Mouse (Mus musculus) urinary bladder, postnatal 25 days (tissue): Measurements from ENCODE around the gene Tom1l1.

Source experiments
- DNase-seq: peaks from one replicate; pipeline ENCODE4 v3.0.0; 2022; ENCODE audit warnings: low spot score

Gene Tom1l1

GRCm38 (mm10) chr11:90614743-90615142 is 73.4 kb downstream of the Tom1l1 start:
- DNase-seq = no peak

GRCm38 (mm10) chr11:90612118-90612517 is 76.0 kb downstream of the Tom1l1 start:
- DNase-seq = no peak

GRCm38 (mm10) chr11:90603066-90603465 is 85.1 kb downstream of the Tom1l1 start:
- DNase-seq = no peak

GRCm38 (mm10) chr11:90595826-90596225 is 92.3 kb downstream of the Tom1l1 start:
- DNase-seq = no peak
